Mouse (Mus musculus) R1 (cell line): ENCODE measurements around the gene Srxn1.

Experiments
- DNase-seq: peaks from one replicate; pipeline ENCODE4 v3.0.0-alpha.2; 2018; ENCODE audit warnings: low read depth, low spot score

Srxn1 gene

GRCm38 (mm10) chr2:152089581-152089980 is 15.7 kb upstream of the Srxn1 start:
- DNase-seq, result no peak

- no peak for DNase-seq
Measured at GRCm38 (mm10) chr2:152090486-152090885, 14.8 kb upstream of the Srxn1 start.

DNA sequence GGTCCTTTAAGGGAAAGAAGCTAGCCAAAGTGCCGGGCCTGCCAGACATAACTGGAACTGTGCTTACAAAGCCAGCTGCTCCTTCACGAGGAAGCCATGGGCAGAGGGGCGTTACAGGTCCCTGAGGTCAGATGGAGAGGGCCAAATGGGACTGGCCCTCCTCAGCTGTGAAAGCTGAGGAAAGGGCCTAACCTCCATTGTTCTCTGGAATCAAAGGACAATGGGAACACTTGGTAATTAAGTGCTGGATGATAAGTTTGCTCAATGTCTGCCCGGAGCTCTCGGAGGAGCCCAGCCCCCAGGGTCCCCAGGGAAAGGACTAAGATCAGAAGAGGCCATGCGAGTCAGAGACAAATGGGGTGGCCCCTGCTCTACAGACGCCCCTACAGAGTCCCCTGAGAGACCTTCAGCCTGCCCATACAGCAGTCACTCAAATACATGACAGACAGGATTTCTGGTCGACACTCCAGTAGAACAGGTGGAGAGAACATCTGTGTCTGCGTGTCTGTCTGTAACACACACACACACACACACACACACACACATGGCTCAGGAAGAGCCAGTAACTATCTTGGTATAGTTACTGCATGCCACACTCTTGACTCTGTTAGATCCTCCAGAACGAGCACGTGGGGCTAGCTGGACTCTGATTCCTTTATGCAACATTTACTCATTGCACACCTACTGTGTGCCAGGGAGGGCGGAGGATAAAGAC is 13.8 kb upstream of the Srxn1 start:
- no peak for DNase-seq

- no peak for DNase-seq
Measured at GRCm38 (mm10) chr2:152092927-152093326, 12.4 kb upstream of the Srxn1 start.

DNA sequence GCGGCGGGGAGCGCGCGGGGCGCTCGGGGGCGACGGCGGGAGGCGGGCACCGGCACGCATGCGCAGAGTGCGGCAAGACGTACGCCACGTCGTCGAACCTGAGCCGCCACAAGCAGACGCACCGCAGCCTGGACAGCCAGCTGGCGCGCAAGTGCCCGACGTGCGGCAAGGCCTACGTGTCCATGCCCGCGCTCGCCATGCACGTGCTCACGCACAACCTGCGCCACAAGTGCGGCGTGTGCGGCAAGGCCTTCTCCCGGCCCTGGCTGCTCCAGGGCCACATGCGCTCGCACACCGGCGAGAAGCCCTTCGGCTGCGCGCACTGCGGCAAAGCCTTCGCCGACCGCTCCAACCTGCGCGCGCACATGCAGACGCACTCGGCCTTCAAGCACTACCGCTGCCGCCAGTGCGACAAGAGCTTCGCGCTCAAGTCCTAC is 11.9 kb upstream of the Srxn1 start:
- peak; percentile 91 for DNase-seq

DNA sequence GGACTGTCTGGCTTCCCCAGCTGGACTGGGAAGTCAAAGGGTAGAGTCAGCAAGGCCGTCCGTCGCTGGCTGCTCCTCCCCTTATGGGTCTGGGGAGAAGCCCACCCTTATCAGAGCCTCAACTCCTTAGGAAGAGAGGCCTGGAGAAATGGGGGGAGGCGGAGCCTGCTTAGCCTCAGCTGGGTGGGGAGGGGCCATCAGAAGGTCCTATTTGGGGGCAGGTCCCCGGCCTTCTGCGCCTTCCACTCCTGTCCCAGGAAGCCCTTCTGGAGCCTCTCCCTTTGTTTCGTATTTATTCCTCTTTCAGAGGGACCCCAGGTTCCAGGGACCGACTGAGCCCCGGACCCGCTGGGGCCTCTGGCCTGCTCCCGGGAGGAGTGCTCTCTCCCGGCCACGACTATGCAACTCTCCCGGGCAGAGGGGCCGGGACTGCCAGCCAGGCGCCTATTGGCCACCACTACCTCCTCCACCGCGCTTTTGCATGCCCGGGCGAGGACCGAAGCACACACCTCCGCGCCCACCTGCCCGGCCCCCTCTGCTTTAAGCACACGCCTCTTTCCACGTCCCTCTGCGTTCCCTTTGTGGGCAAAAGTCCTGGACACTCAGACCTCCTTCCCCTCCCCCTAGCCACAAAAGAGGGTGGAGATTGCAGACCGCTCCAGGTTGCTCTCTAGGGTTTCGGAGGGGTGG is 10.3 kb upstream of the Srxn1 start:
- DNase-seq, result peak; percentile 97

DNA sequence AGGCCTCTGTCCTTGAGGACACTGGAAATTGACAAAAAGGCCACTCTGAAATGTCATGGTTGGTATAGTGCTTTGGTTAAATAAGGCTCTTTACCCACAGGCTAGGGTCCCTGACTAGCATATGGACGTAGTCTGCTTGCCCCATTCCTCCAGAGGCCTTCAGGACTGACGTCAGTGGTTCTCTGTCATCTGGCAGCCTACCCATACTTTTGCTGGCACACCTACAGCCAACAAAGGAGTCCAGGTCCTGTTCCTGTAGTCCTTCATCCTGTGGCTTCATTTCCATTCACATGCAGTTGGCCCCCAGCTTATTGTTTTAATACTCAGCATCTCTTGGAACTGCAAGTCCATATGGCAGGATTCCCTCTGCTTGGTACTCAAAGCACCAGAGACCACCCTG is 8.4 kb upstream of the Srxn1 start:
- DNase-seq, result no peak

DNA sequence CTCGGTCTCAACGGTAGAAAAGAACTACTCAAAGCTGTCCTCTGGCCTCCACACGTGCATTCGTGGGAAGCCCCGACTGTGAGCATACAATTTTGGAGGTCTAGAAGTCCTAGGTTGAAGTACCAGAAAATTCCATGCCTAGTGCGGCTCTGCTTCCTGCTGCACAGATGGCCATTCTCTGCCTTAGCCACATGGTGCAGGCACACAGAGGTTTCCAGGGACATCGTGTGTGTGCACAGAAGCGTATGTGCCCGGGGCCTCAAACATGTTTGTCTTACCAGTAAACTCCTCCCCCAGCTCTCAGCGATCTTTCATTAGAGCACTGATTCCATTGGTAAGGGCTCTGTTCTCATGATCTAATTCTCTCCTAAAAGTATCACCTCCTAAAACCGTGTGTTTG is 7.4 kb upstream of the Srxn1 start:
- DNase-seq, result no peak

DNA sequence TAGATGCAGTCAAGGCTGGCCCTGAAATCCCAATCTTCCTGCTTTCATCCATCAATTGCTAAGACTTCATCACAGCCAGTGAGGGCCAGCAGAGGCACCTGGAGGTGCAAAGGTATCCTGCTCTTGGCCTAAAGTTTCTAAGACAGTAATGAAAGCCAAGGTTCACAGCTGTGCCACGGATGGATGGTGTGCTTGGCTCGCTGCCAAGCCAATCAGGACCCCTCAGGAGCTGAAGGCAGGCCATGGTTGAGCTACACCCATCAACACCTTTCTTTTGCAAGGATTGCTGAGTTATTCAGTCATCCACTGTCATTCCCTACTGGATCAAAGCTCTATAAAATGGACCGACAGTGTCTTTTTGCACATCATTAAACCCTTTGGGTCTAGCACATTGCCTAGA is 5.8 kb upstream of the Srxn1 start:
- no peak for DNase-seq

DNA sequence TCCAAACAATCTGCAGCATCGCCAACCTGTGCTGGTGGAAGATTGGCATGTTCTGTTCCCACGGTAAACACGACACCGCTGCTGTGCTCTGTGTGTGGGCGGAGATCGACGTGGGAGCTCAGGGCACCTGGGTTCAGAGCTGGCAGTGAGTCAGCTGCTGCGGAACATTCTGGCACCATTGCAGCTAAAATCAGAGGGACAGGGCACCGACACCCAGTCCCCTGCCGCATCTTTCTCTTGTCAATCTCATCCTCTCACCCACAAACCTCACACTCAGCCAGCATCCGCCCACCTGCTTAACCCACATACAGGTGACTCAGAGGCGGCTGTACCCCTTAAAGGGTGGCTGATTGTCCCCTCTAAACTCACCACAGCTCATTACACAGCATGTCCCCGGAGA is 3.6 kb upstream of the Srxn1 start:
- no peak for DNase-seq

DNA sequence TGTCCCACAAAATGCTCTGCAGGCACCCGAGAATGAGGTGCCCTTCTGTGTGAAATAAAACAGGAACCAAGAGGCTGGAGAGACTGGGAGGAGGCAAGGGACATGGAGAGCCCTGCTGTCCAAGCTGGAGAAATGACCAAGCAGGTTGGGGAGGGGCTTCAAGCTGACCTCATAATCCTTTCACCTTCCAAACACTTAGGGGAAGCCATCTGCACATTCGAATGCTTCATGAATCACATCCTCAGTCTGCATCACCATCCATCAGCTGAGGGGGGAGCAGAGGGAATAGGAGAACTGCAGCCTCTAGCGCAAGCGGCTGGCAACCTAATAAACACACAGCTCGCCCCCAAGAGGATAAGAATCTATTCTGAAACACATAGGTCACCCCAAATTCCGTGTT is 2.9 kb upstream of the Srxn1 start:
- no peak for DNase-seq

DNA sequence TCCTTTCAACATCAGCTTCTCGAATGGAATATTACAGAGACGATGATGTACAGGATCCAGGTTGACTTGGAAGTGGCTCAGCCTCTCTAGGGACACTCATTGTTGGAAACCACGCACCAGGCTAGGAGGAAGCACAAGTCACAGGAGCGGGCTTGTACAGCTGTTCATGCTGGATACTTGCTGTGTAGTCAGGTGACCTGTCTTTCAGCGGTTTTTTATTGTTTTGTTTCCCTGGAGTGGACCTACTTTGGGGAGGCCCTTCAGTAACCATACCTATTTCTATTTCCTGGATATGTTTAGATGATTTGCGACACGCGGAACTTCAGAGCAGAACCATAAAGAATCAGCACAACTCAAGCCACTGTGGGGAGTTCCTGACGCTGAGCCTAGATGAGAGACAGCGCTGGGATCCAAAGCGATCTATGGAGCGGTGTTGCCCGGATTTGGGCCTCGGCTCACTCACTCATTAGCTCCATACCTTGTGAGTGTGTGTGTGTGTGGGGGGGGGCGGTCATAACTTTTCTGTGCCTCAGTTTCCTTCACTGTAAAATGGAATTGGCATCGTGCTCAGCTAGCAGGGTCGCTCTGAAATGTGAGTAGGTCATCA is 502 bp upstream of the Srxn1 start:
- DNase-seq, result peak; percentile 37

DNA sequence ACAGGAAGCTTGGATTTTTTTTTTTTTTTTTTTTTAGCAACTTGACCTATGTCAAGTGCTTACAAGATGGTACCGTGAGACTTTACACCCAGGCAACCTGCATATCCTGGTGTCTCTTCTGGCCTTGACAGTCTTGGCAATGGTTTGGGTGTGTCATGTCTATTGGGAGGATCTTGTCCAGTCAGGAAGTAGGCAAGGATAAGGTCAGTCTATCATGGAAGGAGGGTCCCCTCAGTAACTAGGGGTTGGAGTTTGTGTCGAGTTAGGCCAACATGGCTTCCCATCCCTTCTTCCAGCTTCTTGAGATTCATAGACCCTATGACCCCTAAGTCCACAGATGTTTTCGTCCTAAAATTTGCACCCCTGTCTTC is 894 bp downstream of the Srxn1 start:
- DNase-seq, result no peak

GRCm38 (mm10) chr2:152106597-152106996 is 1.3 kb downstream of the Srxn1 start:
- DNase-seq, result peak; percentile 42

DNA sequence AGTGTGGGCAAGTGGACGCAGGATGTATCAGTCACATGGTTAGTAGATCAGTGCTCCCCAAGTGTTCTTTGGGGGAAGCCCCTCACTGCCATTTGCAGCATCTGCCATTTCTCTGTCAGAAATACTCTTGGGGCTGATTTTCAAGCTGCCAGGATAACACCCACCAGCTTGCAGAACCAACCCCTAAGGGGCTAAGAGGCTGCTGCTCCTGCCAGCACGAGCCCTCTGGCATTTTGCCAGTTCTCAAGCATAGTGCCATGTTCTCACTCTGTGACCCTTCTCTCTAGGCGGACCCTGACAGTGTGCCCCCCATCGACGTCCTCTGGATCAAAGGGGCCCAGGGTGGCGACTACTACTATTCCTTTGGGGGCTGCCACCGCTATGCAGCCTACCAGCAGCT is 3.4 kb downstream of the Srxn1 start:
- DNase-seq, result no peak

DNA sequence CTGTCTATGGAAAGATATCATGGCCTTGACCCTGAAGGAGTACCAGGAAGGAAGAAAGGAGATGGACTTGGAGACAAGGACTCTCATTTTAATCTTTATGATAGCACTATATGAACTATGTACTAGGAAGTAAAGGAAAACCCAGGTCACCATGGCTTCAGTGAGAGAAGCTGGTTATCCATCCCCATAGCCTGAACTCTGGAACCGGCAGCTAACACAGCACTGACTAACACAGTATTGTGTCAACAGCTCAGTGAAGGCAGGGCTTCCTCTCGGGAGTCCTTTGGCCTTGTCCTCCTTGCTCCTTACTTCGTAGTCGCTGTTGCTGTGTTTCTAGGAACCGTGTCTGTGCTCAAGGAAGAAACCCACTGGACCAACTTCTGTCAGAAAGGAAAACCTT is 4.1 kb downstream of the Srxn1 start:
- DNase-seq, result no peak

DNA sequence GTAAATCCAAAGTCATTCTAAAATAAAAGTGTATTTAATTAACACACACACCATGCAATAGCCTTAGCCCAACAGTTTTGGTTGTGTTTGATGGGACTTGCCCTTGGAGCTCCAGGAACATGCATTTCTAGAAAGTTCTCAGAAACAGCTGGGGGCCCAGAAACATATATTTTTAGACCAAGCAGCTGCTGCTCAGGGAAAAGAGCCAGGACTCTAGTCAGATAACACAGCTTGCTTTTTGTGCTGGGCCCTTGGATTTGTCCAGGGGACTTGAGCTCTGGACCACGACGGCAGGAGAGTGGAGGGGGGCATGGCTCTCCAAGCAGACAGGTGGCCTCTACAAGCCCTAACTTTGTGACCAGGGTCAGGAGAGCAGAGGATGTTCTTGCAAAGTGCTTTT is 6.0 kb downstream of the Srxn1 start:
- no peak for DNase-seq

DNA sequence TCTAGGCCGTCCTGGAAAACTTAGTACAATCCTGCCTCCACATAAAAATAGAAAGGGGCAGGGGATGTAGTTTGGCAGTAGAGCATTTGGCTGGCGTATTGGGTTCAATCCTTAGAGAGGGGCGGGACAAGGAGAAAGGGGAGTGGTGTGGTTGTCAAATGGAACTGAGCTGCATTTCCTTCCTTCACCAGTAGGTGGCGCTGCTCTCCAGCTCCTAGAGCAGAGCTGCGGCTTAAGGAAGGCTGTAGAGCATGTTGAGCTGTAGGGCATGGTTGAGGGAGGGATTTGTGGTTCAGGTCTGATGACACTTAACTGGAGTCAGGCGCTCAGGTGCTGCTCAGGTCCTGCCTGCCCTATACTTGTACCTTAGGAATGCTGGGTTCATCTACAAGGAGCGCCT is 6.6 kb downstream of the Srxn1 start:
- DNase-seq, result peak; percentile 95

GRCm38 (mm10) chr2:152112490-152112889 is 7.2 kb downstream of the Srxn1 start:
- DNase-seq, result no peak

DNA sequence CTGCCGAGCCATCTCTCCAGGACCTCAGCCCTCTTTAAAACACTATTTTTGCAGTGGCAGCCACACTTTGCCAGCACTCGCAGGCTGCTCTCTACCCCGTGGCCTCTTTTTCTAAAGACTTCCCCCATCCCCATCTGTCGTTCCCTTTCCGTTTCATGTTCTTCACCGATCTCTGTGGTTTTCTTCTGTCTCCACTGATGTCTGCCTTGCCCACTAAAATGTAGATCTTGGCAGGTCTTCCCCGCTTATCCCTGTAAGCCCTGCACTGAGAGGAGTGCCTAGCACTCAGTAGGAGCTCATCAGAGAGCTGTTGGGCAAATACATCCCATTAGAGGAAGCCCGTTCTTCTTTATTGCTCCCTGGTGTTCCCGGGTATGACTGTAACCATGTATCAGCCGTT is 7.7 kb downstream of the Srxn1 start:
- DNase-seq, result no peak

DNA sequence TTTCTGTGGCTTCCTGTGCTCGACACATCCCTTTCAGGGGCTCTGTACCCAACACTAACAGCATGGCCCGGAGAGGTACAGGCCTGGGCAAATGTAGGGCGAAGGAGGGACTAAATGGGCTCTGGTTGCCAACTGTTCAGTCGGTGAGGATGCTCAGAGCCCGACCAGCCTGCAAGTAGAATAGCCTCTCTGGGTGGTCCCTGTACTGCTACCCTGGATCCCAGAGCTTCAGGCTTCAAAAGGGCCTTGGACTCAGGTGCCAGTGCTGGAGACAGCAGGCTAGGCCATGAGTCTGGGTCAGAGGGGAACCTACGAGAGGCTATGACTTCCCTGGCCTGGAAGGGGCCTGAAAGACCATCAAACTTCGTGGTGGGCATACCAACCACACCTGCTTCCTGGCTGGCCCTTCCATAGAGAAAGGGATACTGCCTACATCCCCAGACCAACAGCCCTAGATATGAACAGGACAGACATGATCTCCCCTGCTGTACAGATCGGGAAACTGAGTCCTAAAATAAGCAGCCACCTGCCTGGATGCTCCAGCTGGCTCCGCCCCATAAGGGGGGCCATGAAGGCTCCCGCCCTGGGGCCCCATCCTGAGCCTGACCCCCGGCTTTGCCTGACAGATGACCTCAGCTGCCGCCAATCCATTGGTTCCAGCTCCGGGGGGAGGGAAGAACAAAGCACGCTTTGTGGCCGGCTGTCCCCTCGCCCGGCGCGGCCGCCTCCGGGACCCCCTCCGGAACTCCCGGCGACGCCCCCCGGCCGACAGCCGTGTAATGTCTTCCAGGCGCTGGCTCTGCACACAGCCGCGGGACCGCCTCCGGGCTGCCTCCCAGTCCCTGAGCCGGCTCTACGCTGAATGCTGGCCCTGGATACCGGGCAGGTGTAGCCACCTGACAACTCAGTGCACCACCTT is 9.0 kb downstream of the Srxn1 start:
- no peak for DNase-seq

DNA sequence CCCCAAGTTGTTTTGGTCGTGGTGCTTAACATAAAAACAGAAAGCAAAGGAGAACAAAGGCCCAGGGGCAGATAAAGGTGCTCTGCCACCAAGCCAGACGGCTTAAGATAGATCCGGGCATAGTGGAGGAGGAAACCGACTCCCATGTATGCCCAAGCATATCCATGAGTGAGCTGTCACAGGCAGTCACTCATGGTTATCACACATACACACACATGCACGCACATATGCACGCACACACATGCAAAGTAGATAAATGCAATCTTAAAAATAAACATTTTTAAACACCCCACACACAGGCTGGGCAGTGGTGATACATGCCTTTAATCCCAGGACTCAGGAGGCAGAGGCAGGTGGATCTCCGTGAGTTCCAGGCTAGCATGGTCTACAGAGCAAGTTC is 12.4 kb downstream of the Srxn1 start:
- no peak for DNase-seq
